Mouse (Mus musculus) retina, postnatal 1 day (tissue): Measurements from ENCODE around the gene Gipc2.
"Not testable (repeated sequence)": the region's sequence is repeated elsewhere in the genome, so short reads cannot be mapped to it uniquely, and the experiment has no call there.

Experiments used
- DNase-seq: peaks from one replicate; pipeline ENCODE4 v3.0.0-alpha.2; 2012

Gipc2 gene

GRCm38 (mm10) chr3:152152483-152152804 lies 13.6 kb downstream of the Gipc2 start:
- no peak for DNase-seq

GRCm38 (mm10) chr3:152151725-152152482 lies 14.1 kb downstream of the Gipc2 start:
- DNase-seq = no peak

DNA sequence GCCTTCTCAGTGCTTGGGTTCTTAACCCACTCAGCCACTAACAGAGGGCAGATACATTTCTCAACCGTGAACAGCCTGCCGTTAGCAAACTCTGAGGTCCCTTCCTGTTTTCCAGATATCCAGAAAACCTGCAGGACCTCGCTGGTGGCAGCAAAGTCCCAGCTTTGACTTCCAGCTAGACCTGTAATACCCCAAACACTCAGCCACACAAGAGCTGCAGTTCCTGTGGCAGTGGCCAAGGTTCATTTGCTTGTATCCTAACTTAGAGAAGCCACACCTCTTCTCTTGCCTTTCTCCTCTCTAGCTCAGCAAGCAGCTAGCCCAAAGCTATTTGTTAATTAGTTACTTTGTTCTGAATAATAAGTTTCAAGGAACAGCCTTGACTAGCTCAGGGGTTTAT lies 16.2 kb downstream of the Gipc2 start:
- DNase-seq = no peak

- DNase-seq = no peak
Observed at GRCm38 (mm10) chr3:152149449-152149848, 16.6 kb downstream of the Gipc2 start.

- no peak for DNase-seq
Observed at GRCm38 (mm10) chr3:152147085-152147831, 18.8 kb downstream of the Gipc2 start.

DNA sequence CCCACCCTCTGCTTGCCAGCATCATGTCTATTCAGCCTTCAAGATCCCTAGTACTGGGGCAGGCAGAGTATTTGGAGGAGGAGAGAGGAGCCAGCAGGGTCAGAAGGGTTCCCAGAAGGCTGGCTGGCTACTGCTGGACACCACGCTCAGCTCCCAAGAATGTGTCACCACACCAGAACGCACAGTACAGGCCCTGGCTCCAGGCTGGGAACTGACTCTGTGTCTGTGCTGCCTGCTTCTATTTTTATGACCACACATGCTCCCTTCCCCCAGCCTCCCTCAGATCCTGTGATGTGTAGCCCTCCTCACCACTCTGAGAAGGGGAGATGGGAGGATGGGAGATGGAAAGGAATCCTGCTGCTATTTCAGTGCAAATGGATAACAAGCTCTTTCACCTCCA lies 20.8 kb downstream of the Gipc2 start:
- DNase-seq = no peak

DNA sequence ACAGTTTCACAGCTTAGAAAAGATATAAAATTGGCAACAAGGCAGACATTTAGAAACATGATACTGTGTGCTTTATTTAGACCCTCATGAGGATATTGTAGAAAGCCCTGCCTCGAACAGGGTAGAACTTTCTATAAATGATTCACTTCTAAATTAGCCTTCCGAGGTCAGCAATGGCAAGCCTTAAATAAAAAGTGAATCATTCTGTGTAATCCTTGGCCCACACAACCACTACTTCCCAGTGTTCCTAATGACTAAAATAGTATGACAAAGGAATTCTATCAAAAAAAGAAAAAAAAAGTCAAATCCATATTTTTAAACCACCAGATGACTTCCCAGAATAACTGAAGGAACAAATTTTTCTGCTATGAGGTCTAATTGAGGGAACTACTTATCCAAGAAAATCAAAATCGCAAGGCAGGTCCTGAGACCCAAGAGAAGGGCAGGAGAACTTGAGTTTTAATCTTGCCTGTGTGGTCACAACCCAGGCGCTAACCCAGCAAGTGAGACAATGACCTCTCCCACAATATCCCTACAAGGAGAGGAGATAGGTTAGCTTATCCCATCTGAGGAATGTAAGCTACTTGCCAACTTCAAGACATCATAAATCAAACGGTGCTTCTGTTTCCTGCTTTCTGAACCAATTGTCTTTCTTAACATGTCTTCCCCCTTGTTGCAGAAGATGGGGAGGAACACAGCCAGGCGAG lies 22.9 kb downstream of the Gipc2 start:
- no peak for DNase-seq

DNA sequence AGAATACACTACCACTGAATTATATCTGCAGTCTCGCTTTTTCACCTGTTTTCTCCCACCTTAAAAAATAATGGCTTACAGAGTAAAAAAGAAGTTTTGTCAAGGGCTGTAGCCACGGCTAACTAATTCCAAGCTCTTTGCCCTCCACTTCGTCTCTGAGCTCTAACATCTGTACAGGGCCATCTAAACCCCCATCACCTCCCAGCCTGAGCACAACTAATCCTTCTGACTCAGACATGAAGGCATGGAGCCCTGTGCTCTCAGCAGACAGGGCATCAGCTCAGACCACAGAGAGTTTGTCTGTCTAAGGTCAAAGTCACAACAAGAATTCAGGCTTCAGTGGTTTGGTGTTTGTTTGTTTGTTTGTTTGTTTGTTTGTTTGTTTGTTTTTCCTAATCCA lies 23.9 kb downstream of the Gipc2 start:
- no peak for DNase-seq

DNA sequence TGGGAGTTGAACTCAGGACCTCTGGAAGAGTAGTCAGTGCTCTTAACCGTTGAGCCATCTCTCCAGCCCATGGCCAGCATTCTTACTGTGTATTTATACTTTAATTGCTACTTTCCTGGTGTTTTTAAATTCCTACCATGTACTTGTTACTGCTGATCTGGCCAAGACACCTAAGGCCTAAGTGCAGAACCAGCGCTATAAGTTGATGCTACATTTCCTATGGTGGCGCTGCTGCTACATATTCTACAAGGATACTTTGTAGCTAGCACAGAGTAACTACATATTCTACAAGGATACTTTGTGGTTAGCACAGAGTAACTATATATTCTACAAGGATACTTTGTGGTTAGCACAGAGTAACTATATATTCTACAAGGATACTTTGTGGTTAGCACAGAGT lies 26.7 kb downstream of the Gipc2 start:
- DNase-seq = not testable (repeated sequence)

- not testable (repeated sequence) for DNase-seq
Observed at GRCm38 (mm10) chr3:152136106-152136505, 29.9 kb downstream of the Gipc2 start.

DNA sequence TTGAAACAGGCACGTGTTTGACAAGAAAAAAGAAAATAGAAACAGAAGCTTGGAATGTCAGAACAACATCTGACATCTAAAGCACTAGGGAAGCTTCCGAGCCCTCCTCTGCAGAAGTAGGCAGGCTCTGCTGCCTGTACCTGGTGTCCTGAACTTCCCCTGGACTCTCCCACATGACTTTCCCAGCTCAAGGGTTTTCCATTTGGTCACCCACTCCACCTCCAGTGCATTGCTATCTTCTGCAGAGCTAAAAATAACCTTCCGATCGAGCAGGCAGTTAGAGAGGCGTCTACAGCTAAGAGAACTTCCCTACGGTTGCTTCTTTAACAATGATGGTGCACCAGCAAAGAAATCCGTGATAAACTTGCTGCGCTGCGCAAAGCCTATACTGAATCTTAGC lies 32.4 kb downstream of the Gipc2 start:
- DNase-seq = no peak

GRCm38 (mm10) chr3:152130963-152131362 lies 35.1 kb downstream of the Gipc2 start:
- DNase-seq = no peak

GRCm38 (mm10) chr3:152129426-152129825 lies 36.6 kb downstream of the Gipc2 start:
- not testable (repeated sequence) for DNase-seq

DNA sequence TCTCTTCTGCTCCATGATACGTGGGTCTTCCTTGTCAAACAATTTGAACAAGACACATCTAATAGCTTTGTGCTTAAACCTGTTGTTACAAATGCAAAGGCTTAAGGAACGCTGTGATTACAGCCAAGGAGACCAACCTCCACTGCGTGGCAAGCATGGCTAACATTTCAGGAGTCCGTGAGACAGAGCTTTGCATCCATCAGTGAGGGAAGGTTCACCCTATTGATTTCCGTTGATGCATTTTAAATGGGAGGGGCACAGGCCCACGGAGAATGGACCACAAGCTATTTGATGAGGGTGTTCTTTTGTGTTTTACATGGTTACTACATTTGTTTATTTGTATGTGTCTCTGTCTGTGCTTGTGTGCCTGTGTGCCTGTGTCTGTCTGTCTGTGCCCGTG lies 37.4 kb downstream of the Gipc2 start:
- DNase-seq = no peak

- no peak for DNase-seq
Observed at GRCm38 (mm10) chr3:152127144-152127543, 38.9 kb downstream of the Gipc2 start.

DNA sequence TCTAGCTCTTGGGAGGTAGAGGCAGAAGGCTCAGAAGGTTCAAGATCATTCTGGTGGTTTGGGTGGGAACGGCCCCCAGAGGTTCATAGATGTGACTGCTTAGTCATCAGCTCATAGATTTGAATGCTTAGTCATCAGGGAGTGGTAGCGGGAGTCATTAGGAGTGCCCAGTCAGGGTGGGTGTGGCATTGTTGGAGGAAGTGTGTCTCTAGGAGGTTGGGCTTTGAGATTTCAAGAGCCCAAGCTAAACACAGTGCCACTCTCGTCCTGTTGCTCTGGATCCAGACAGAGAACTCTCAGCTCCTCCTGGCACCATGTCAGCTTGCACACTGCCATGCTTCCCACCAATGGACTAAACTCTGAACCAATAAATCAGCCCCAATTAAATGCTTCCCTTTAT lies 43.3 kb downstream of the Gipc2 start:
- DNase-seq = no peak

DNA sequence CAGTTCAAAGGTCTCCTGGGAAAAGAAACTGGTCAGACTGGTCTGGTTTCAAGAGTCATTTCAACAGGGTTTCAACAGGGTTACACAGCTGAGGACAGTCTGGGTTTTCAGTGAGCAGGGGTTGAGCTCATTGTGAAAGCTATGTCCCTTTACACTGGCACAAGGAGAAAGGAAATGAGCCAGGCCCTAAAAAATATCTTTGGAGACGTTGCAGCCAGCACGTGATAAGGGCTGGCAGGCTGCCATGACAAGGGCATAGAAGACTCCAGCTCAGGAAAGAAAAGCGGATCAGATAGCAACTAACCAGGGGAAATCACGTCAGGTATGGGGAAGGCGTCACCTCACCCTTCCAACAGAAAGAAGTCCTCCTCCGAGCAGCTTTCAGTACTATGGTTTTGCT lies 43.9 kb downstream of the Gipc2 start:
- no peak for DNase-seq

- DNase-seq = no peak
Observed at GRCm38 (mm10) chr3:152121169-152122009, 44.6 kb downstream of the Gipc2 start.

DNA sequence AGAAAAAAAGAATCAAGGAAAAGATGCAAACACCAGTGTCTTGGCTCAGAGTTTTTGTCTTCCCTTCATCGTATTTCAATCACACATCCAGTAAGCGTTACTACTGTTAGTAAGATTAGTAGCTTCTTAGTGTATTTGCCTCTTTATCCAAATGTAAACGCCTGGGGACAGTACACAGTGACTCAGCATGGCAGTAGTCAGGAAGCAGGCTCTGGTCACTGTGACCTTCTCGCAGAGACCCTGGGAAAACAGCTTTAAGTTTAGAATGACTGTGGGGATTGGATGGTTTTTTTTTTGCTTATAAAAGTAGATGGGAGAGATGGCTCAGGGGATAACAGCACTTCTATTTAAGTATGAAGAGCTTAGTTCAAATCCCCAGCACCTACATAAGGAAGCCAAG lies 46.0 kb downstream of the Gipc2 start:
- DNase-seq = no peak

DNA sequence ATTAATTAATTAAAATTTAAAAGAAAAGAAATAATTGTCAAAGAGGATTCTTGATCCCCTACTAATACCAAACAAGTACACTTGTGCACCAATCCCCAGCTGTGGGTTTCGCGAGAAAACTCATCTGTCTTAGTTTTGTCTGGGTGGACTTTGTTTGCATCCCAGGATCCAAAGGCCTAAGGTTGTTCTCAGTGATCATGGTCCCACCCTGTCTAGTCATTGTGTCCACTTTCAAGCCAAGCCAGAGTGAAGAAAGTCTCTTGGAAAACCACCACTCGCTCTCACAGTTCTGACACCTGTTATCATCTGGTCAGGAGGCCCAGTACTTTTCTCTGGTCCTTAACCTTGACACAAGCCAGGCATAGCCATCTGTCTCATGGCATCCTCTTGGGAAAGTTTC lies 48.1 kb downstream of the Gipc2 start:
- no peak for DNase-seq

DNA sequence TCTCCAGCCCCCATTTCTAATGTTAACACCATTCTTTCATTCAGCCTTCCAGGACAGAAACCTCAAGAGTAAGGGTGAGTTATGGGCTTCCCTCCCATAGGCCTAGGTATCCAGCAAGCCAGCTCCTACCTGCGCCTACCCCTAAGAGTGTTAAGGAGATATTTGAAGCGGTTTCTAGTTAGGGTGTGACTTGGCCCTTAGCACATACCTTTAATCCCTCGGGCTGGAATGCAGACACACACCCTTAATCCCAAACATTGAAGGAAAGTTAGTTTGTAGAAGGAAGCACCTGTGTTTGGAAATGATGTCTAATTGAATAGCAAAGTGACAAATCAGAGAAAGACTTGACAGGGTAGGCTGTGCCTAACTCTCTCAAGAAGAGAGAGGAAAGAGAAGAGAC lies 49.9 kb downstream of the Gipc2 start:
- DNase-seq = no peak

DNA sequence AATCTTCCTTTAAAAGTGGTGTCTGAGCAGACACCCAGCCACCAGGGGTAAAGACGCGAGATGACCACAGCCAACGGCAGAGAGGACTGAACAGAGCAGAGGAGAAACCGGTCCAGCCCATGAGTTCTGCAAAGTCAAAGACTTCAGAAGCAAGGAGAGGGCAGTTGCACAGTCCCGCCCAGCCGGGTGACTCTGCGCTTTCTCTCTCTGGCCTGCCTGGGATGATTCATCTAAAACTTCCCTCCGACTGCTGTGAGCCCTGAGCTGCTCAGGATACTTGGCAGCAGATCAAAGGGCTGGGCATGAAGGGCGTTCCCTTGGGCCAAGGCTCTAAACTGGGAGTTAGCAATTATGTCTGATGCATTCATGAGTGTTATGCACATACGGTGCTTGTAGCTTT lies 51.2 kb downstream of the Gipc2 start:
- DNase-seq = peak; percentile 68

GRCm38 (mm10) chr3:152114222-152114621 lies 51.8 kb downstream of the Gipc2 start:
- no peak for DNase-seq
